8 mouse cellular contexts compared by ENCODE assay signal in the genomic region with DNA sequence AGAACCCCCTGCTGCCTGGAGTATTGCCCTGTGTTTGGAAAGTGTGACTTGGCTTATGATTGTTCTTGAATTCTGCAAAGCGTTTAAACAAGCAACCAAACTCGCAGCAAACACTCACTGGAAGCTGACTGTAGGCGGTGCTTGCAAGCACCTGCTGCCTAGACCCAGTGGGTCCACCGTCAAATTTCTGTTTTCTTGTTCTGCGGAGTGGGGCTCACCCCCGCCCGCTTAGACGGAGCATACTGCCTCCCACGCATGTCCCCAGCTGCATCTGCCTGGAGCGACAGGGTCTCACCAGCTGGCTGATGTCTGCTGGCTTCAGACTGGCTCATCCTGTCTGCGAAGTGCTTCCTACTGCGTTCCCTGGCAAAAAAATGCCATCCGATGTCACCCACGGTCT. TPM values are rescaled to one million over a fixed set of nuclear protein-coding genes. Genes with fewer than 3 reads are reported as not detected.
DNase-seq lines count a peak whose midpoint lies in the region; ATAC-seq and TF ChIP-seq lines count a peak whose summit lies in the region.

No protein-coding gene starts in this region.

- TF ChIP-seq EP300 in heart, adult 2 months (IDR thresholded peaks at IDR 0.05; ENCODE audit: insufficient read depth, low read depth, low read length), result no peak

- H3K79me2 ChIP-seq in heart, adult 2 months (replicated peaks; ENCODE audit: control insufficient read depth, insufficient read depth, low read length), result no peaks in the 10 kb centered on the region

- TF ChIP-seq POLR2A in heart, adult 2 months (IDR thresholded peaks at IDR 0.05; ENCODE audit: insufficient read depth, low read depth, low read length), result no peak

- peaks cover 5% of the 10 kb centered on the region for H3K4me1 ChIP-seq in heart, adult 2 months (ENCODE audit: control insufficient read depth, insufficient read depth, low read length)

- no peak overlapping the region for H3K9ac ChIP-seq in heart, adult 2 months (ENCODE audit: low read depth, low read length)

- H3K36me3 ChIP-seq in heart, adult 2 months (ENCODE audit: control insufficient read depth, insufficient read depth, low read length), result no peaks in the 10 kb centered on the region

- H3K27ac ChIP-seq in heart, adult 2 months, result peak overlapping the region; percentile 55

- H3K4me3 ChIP-seq in heart, adult 2 months, result peak overlapping the region; percentile 52

- peak; percentile 84 for DNase-seq in CD4-positive helper T cell, adult 2 months (ENCODE audit: low read depth, low spot score)
- DNase-seq in heart, adult 2 months, result peak; percentile 47 to 49
- DNase-seq in kidney, adult 11 months, result peak; percentile 46
- DNase-seq in left cerebral cortex, postnatal 10 days (ENCODE audit: extremely low spot score in 1 of 2, low spot score in 2 of 2), result peak; percentile 51 to 74
- DNase-seq in spleen, postnatal 4 days (ENCODE audit: low spot score in 2 of 2), result peak; percentile 50 to 72
- no peak for DNase-seq in cerebellum, adult 11-12 months

- no peak for TF ChIP-seq CTCF in heart, adult 2 months (IDR thresholded peaks at IDR 0.05)

- H3K27me3 ChIP-seq in heart, adult 2 months (ENCODE audit: control insufficient read depth, insufficient read depth, low read length), result no peaks in the 10 kb centered on the region

- intact Hi-C loops in heart, adult 2 months (cut with DNase I), result loop anchor here (5.0 kb wide), 2 partner anchors 37 to 38 kb away; no protein-coding TSS in a partner anchor
- intact Hi-C loops in left cerebral cortex, postnatal 10 days (cut with DNase I), result no loop called here

- ATAC-seq in activated CD4-positive, CD25-positive, alpha-beta regulatory T cell, adult 4 months, result peak; percentile 84
- ATAC-seq in megakaryocyte progenitor cell, adult 5-6 weeks (replicated peaks; ENCODE audit: poor library complexity), result peak; percentile 29; the same call in 1 of the 2 replicates

- WGBS in heart, adult 2 months, result 9% methylated on average over 14 of the region's 14 CpGs

RNA-seq across cellular contexts. Expression of a gene that starts 0.5 kb away (rescaled TPM):
- 1 to 10 TPM; 3.6 to 4.4 TPM for polyA plus RNA-seq in activated CD4-positive, CD25-positive, alpha-beta regulatory T cell, adult 4 months (2017; shearing (Covaris generic))
- total RNA-seq in heart, adult 2 months (2021), result not detected
- polyA plus RNA-seq in heart, adult 2 months (2012; rRNA removed), result 0.12 TPM in 1 of 2 replicates, not detected in the other
- under 1 TPM in 1 of 2 experiments, not detected in 1; 0.49 TPM for total RNA-seq in left cerebral cortex, postnatal 10 days (2021)
- total RNA-seq in megakaryocyte progenitor cell, adult 5-6 weeks (2015), result not detected in 2 replicates
- not detected in 2 replicates for total RNA-seq in megakaryocyte progenitor cell, adult 5-6 weeks (2017)

RNA-seq across cellular contexts. Expression of a gene that starts 9.1 kb away (rescaled TPM):
- polyA plus RNA-seq in activated CD4-positive, CD25-positive, alpha-beta regulatory T cell, adult 4 months (2017; shearing (Covaris generic)), result 10 to 100 TPM; 85.3 to 95.2 TPM
- total RNA-seq in heart, adult 2 months (2021), result under 1 TPM in 1 of 2 experiments, not detected in 1; 0.16 TPM
- 0.29 and 0.61 TPM in 2 replicates for polyA plus RNA-seq in heart, adult 2 months (2012; rRNA removed)
- under 1 TPM; 0.32 to 0.47 TPM for total RNA-seq in left cerebral cortex, postnatal 10 days (2021)
- 0.20 and 0.94 TPM in 2 replicates for total RNA-seq in megakaryocyte progenitor cell, adult 5-6 weeks (2015)
- 0.20 and 0.21 TPM in 2 replicates for total RNA-seq in megakaryocyte progenitor cell, adult 5-6 weeks (2017)
